Mouse (Mus musculus) heart, adult 2 months (tissue): Measurements from ENCODE around the gene Cstl1.

Experiments
- CTCF ChIP-seq: fragments of 200-600 bp; IDR thresholded peaks from 2 replicates; pipeline ENCODE4 v1.8.1; 2022; ENCODE audit warnings: antibody characterized with exemption, mild to moderate bottlenecking, moderate library complexity
- EP300 ChIP-seq: fragments of 200-500 bp; IDR thresholded peaks from 2 replicates; pipeline ENCODE4 v1.6.1; 2011; ENCODE audit warnings: low read depth, low read length, control low read depth; ENCODE audit not compliant: insufficient read depth

GRCm38 (mm10) chr2:148732327-148733000, 17.7 kb upstream of the Cstl1 start, which contains the start of gene Napb:
- TF ChIP-seq CTCF (peak; percentile 12), EP300 (no peak)
